Mouse (Mus musculus): ENCODE measurements at regions not wholly inside any gene's neighbourhood (a gene's known extent, or its start where the extent isn't known, plus 50 kb on each side); places are given as distances from the start of the nearest gene placed in this dataset.

- no peak for DNase-seq (ENCODE audit: low spot score in 2 of 2)
These were observed 518.4 kb upstream of the Id2 start for GRCm38 (mm10) chr12:25615377-25615776.

GRCm38 (mm10) chr12:25613473-25613872, 516.5 kb upstream of the Id2 start:
- no peak for DNase-seq (ENCODE audit: low spot score in 2 of 2)

- DNase-seq (ENCODE audit: low spot score in 2 of 2): no peak
These were observed 512.1 kb upstream of the Id2 start for GRCm38 (mm10) chr12:25609045-25609444.

- no peak for DNase-seq (ENCODE audit: low spot score in 2 of 2)
These were observed 508.5 kb upstream of the Id2 start for GRCm38 (mm10) chr12:25605396-25605795.

- DNase-seq (ENCODE audit: low spot score in 2 of 2): no peak
These were observed 493.3 kb upstream of the Id2 start for GRCm38 (mm10) chr12:25590262-25590661.

GRCm38 (mm10) chr12:25585746-25586145, 488.8 kb upstream of the Id2 start:
- no peak for DNase-seq (ENCODE audit: low spot score in 2 of 2)

GRCm38 (mm10) chr12:25579407-25579806, 482.5 kb upstream of the Id2 start:
- no peak for DNase-seq (ENCODE audit: low spot score in 2 of 2)

GRCm38 (mm10) chr12:25565131-25565530, 468.2 kb upstream of the Id2 start:
- DNase-seq (ENCODE audit: low spot score in 2 of 2): no peak

- no peak for DNase-seq (ENCODE audit: low spot score in 2 of 2)
These were observed 462.7 kb upstream of the Id2 start for GRCm38 (mm10) chr12:25559601-25560000.

GRCm38 (mm10) chr12:25553656-25554055, 456.7 kb upstream of the Id2 start:
- no peak for DNase-seq (ENCODE audit: low spot score in 2 of 2)

- no peak for DNase-seq (ENCODE audit: low spot score in 2 of 2)
These were observed 452.8 kb upstream of the Id2 start for GRCm38 (mm10) chr12:25549735-25550134.

- DNase-seq (ENCODE audit: low spot score in 2 of 2): no peak
These were observed 447.3 kb upstream of the Id2 start for GRCm38 (mm10) chr12:25544253-25544652.

- DNase-seq (ENCODE audit: low spot score in 2 of 2): no peak
These were observed 437.6 kb upstream of the Id2 start for GRCm38 (mm10) chr12:25534620-25534950.

- DNase-seq (ENCODE audit: low spot score in 2 of 2): no peak
These were observed 437.0 kb upstream of the Id2 start for GRCm38 (mm10) chr12:25533709-25534619.

- no peak for DNase-seq (ENCODE audit: low spot score in 2 of 2)
These were observed 433.5 kb upstream of the Id2 start for GRCm38 (mm10) chr12:25530483-25530882.

- no peak for DNase-seq (ENCODE audit: low spot score in 2 of 2)
These were observed 432.6 kb upstream of the Id2 start for GRCm38 (mm10) chr12:25529537-25529936.

- no peak for DNase-seq (ENCODE audit: low spot score in 2 of 2)
These were observed 429.7 kb upstream of the Id2 start for GRCm38 (mm10) chr12:25526639-25527038.

GRCm38 (mm10) chr12:25516738-25517137, 419.8 kb upstream of the Id2 start:
- no peak for DNase-seq (ENCODE audit: low spot score in 2 of 2)

GRCm38 (mm10) chr12:25513679-25514078, 416.7 kb upstream of the Id2 start:
- DNase-seq (ENCODE audit: low spot score in 2 of 2): no peak

- no peak for DNase-seq (ENCODE audit: low spot score in 2 of 2)
These were observed 412.7 kb upstream of the Id2 start for GRCm38 (mm10) chr12:25509666-25510065.

GRCm38 (mm10) chr12:25493233-25493632, 396.3 kb upstream of the Id2 start:
- DNase-seq (ENCODE audit: low spot score in 2 of 2): no peak

GRCm38 (mm10) chr12:25492483-25493190, 395.7 kb upstream of the Id2 start:
- no peak for DNase-seq (ENCODE audit: low spot score in 2 of 2)

- DNase-seq (ENCODE audit: low spot score in 2 of 2): peak; percentile 14 to 17
These were observed 378.3 kb upstream of the Id2 start for GRCm38 (mm10) chr12:25475180-25475758.
